Mouse (Mus musculus): ENCODE data around the gene Iqca.

- TF ChIP-seq CTCF (conservative IDR thresholded peaks at IDR 0.05; ENCODE audit: insufficient read depth, insufficient read length, low read depth, low read length) (no peak), POLR2A (IDR thresholded peaks at IDR 0.05; ENCODE audit: low read depth, low read length) (no peak)
Observed at GRCm38 (mm10) chr1:90153099-90153744, at the start of gene Iqca.

Data from kidney, adult 2 months (tissue).